ENCODE assay signal across 13 mouse cellular contexts in genomic region chr2:158141271-158141670, GRCm38 (mm10). TPM values are rescaled to one million over a fixed set of nuclear protein-coding genes. Genes with fewer than 3 reads are reported as not detected.
DNase-seq lines count a peak whose midpoint lies in the region; ATAC-seq and TF ChIP-seq lines count a peak whose summit lies in the region.
"Had no signal": no experiment of that assay in that cellular context is flagged by ENCODE, and none has a peak within 500 bp of the region (broad histone marks: within the 10 kb centered on the region; RNA-seq: fewer than 3 reads in every experiment).

No protein-coding gene starts in this region.

- no peak for ATAC-seq in hindbrain, embryonic 14.5 days (ENCODE audit: low FRiP score)
- ATAC-seq in neural tube, embryonic 12.5 days (ENCODE audit: low FRiP score, low read depth): no peak
- no peak for ATAC-seq in liver, embryonic 12.5 days
- ATAC-seq in stomach, postnatal 0 days (ENCODE audit: low FRiP score, low TSS enrichment): no peak
- ATAC-seq: activated CD4-positive, CD25-positive, alpha-beta regulatory T cell, adult 4 months had no signal

- peaks cover 61% of the 10 kb centered on the region for H3K4me1 ChIP-seq in hindbrain, embryonic 10.5 days (replicated peaks)
- 0 out of 2 replicates have a peak, but pooled peaks cover 2% of the 10 kb centered on the region for H3K4me1 ChIP-seq in hindbrain, embryonic 14.5 days (replicated peaks; ENCODE audit: control insufficient read depth, insufficient read depth, low read length)
- H3K4me1 ChIP-seq in neural tube, embryonic 12.5 days: peaks cover 25% of the 10 kb centered on the region
- H3K4me1 ChIP-seq in liver, embryonic 12.5 days: peaks cover 85% of the 10 kb centered on the region
- H3K4me1 ChIP-seq in stomach, postnatal 0 days (replicated peaks; ENCODE audit: control insufficient read depth, insufficient read depth): peaks cover 12% of the 10 kb centered on the region; the same call in 1 of the 2 replicates

- no peak overlapping the region for H3K4me3 ChIP-seq in hindbrain, embryonic 10.5 days
- H3K4me3 ChIP-seq in hindbrain, embryonic 14.5 days (replicated peaks; ENCODE audit: low read length): no peak overlapping the region
- no peak overlapping the region for H3K4me3 ChIP-seq in neural tube, embryonic 12.5 days
- H3K4me3 ChIP-seq in liver, embryonic 12.5 days: peak overlapping the region; percentile 74
- no peak overlapping the region for H3K4me3 ChIP-seq in stomach, postnatal 0 days (ENCODE audit: low read depth, low read length)
- H3K4me3 ChIP-seq: midbrain, embryonic 12.5 days; neural tube, embryonic 15.5 days had no signal

- H3K36me3 ChIP-seq in hindbrain, embryonic 10.5 days: no peaks in the 10 kb centered on the region
- no peaks in the 10 kb centered on the region for H3K36me3 ChIP-seq in hindbrain, embryonic 14.5 days (replicated peaks; ENCODE audit: control insufficient read depth, insufficient read depth)
- H3K36me3 ChIP-seq in neural tube, embryonic 12.5 days: no peaks in the 10 kb centered on the region
- H3K36me3 ChIP-seq in liver, embryonic 12.5 days: peaks cover 69% of the 10 kb centered on the region
- H3K36me3 ChIP-seq in stomach, postnatal 0 days (ENCODE audit: control insufficient read depth, insufficient read depth, low read length): 0 out of 2 replicates have a peak, but pooled peaks cover 2% of the 10 kb centered on the region
- H3K36me3 ChIP-seq: midbrain, embryonic 12.5 days; neural tube, embryonic 15.5 days had no signal

- WGBS in hindbrain, embryonic 10.5 days: 78% methylated on average over 7 of the region's 7 CpGs
- WGBS in hindbrain, embryonic 14.5 days: 86% methylated on average over 7 of the region's 7 CpGs
- 79% methylated on average over 7 of the region's 7 CpGs for WGBS in neural tube, embryonic 12.5 days
- 41% methylated on average over 7 of the region's 7 CpGs for WGBS in liver, embryonic 12.5 days (ENCODE audit: insufficient replicate concordance)
- 73% methylated on average over 7 of the region's 7 CpGs for WGBS in stomach, postnatal 0 days

- peak overlapping the region; percentile 66; the same call in 1 of the 2 replicates for H3K27ac ChIP-seq in hindbrain, embryonic 10.5 days
- no peak overlapping the region for H3K27ac ChIP-seq in hindbrain, embryonic 14.5 days
- H3K27ac ChIP-seq in neural tube, embryonic 12.5 days: no peak overlapping the region
- H3K27ac ChIP-seq in liver, embryonic 12.5 days: peak overlapping the region; percentile 98
- H3K27ac ChIP-seq in stomach, postnatal 0 days (replicated peaks): peak overlapping the region; percentile 49
- H3K27ac ChIP-seq: midbrain, embryonic 12.5 days; neural tube, embryonic 15.5 days had no signal

- no peak overlapping the region for H3K4me2 ChIP-seq in hindbrain, embryonic 14.5 days (replicated peaks)
- no peak overlapping the region for H3K4me2 ChIP-seq in neural tube, embryonic 12.5 days (replicated peaks)
- peak overlapping the region; percentile 79 for H3K4me2 ChIP-seq in liver, embryonic 12.5 days
- H3K4me2 ChIP-seq in stomach, postnatal 0 days (replicated peaks; ENCODE audit: low read depth): no peak overlapping the region
- H3K4me2 ChIP-seq: midbrain, embryonic 12.5 days; neural tube, embryonic 15.5 days had no signal

- H3K9ac ChIP-seq in hindbrain, embryonic 14.5 days: no peak overlapping the region
- 0 out of 2 replicates have a peak overlapping the region, but pooled peaks have one; percentile 18 for H3K9ac ChIP-seq in neural tube, embryonic 12.5 days
- H3K9ac ChIP-seq in liver, embryonic 12.5 days: peak overlapping the region; percentile 87
- no peak overlapping the region for H3K9ac ChIP-seq in stomach, postnatal 0 days (ENCODE audit: low read length)
- H3K9ac ChIP-seq: midbrain, embryonic 12.5 days; neural tube, embryonic 15.5 days had no signal

- peaks cover 28% of the 10 kb centered on the region for H3K27me3 ChIP-seq in hindbrain, embryonic 10.5 days (ENCODE audit: insufficient read depth, poor library complexity, severe bottlenecking)
- no peaks in the 10 kb centered on the region for H3K27me3 ChIP-seq in hindbrain, embryonic 14.5 days (ENCODE audit: control insufficient read depth, insufficient read depth, low read length)
- H3K27me3 ChIP-seq in neural tube, embryonic 12.5 days (replicated peaks): 0 out of 2 replicates have a peak, but pooled peaks cover 6% of the 10 kb centered on the region
- no peaks in the 10 kb centered on the region for H3K27me3 ChIP-seq in liver, embryonic 12.5 days (replicated peaks)
- H3K27me3 ChIP-seq in stomach, postnatal 0 days (ENCODE audit: control insufficient read depth, insufficient read depth, low read length): no peaks in the 10 kb centered on the region

- DNase-seq in hindbrain, embryonic 10.5 days (ENCODE audit: low spot score): no peak
- no peak for DNase-seq in hindbrain, embryonic 14.5 days (ENCODE audit: low spot score)
- no peak for DNase-seq in neural tube, embryonic 10.5 days (ENCODE audit: extremely low spot score, low spot score)
- no peak for DNase-seq in stomach, postnatal 0 days (ENCODE audit: low spot score)
- DNase-seq in left cerebral cortex, adult 9 months (ENCODE audit: low spot score in 2 of 2): no peak
- no peak for DNase-seq in Muller cell, postnatal 12 days (ENCODE audit: inconsistent ontology term)
- DNase-seq: B cell, adult 2 months; cerebellum, postnatal 25 days had no signal

- H3K9me3 ChIP-seq in hindbrain, embryonic 10.5 days: no peaks in the 10 kb centered on the region
- no peaks in the 10 kb centered on the region for H3K9me3 ChIP-seq in hindbrain, embryonic 14.5 days (ENCODE audit: control insufficient read depth, low read length)
- H3K9me3 ChIP-seq in neural tube, embryonic 12.5 days: no peaks in the 10 kb centered on the region
- H3K9me3 ChIP-seq in liver, embryonic 12.5 days (replicated peaks): no peaks in the 10 kb centered on the region
- H3K9me3 ChIP-seq in stomach, postnatal 0 days (ENCODE audit: control insufficient read depth, low read length): no peaks in the 10 kb centered on the region
- H3K9me3 ChIP-seq: midbrain, embryonic 12.5 days; neural tube, embryonic 15.5 days had no signal

- TF ChIP-seq EP300 in stomach, postnatal 0 days (optimal IDR thresholded peaks at IDR 0.05): no peak

- TF ChIP-seq CTCF in stomach, postnatal 0 days (IDR thresholded peaks at IDR 0.05; ENCODE audit: low read depth): no peak

RNA-seq across cellular contexts. Expression of gene Tgm2, which starts 5.0 kb away (rescaled TPM):
- 7.5 and 10.2 TPM in 2 replicates for polyA plus RNA-seq in hindbrain, embryonic 10.5 days (2016; fragmentation: Nextera tagmentation; extraction: Ambion mirVana)
- 5.5 and 6.1 TPM in 2 replicates for polyA plus RNA-seq in hindbrain, embryonic 14.5 days (2014; fragmentation: Nextera tagmentation; extraction: Ambion mirVana)
- polyA plus RNA-seq in neural tube, embryonic 12.5 days (2016; fragmentation: Nextera tagmentation; extraction: Ambion mirVana): 11.8 and 12.3 TPM in 2 replicates
- polyA plus RNA-seq in liver, embryonic 12.5 days (2016; fragmentation: Nextera tagmentation; extraction: Ambion mirVana): 69.4 and 69.9 TPM in 2 replicates
- polyA plus RNA-seq in stomach, postnatal 0 days (2015; fragmentation: Nextera tagmentation; extraction: Ambion mirVana): 109 and 114 TPM in 2 replicates

Comparison
In these comparisons a context has a peak if more than half of its experiments do, and no peak if none do; other contexts are left out.
1. H3K27ac ChIP-seq: peak in hindbrain, embryonic 10.5 days (single experiment), liver, embryonic 12.5 days (single experiment) and stomach, postnatal 0 days (single experiment); none in hindbrain, embryonic 14.5 days (single experiment) and neural tube, embryonic 12.5 days (single experiment).
2. H3K9ac ChIP-seq: peak in neural tube, embryonic 12.5 days (single experiment) and liver, embryonic 12.5 days (single experiment); none in hindbrain, embryonic 14.5 days (single experiment) and stomach, postnatal 0 days (single experiment).